Mouse (Mus musculus) MEL (cell line): ENCODE results near the gene Gli3.

Source experiments
- CHD2 ChIP-seq: IDR thresholded peaks from 2 replicates; pipeline ENCODE4 v1.6.1; 2011; ENCODE audit warnings: low read length, improper control_type of control experiment
- CTCF ChIP-seq, 3 experiments: IDR thresholded peaks in 2 of 3; conservative IDR thresholded peaks in 1 of 3; 2 replicates each; pipeline ENCODE4 v1.5.1; 2011 to 2012; ENCODE audit warnings: low read length in 3 of 3, low read depth in 2 of 3, mild to moderate bottlenecking in 2 of 3, improper control_type of control experiment in 1 of 3, inconsistent platforms in 1 of 3, mixed read lengths in 1 of 3, moderate library complexity in 1 of 3; ENCODE audit not compliant: control insufficient read depth in 1 of 3, insufficient read depth in 1 of 3, poor library complexity in 1 of 3, severe bottlenecking in 1 of 3
- EP300 ChIP-seq, 2 experiments: IDR thresholded peaks; 2 replicates each; pipeline ENCODE4 v1.6.1; 2011; ENCODE audit warnings: improper control_type of control experiment in 2 of 2, low read length in 2 of 2, low read depth in 1 of 2, mild to moderate bottlenecking in 1 of 2
- ETS1 ChIP-seq: IDR thresholded peaks from 2 replicates; pipeline ENCODE4 v1.6.1; 2012; ENCODE audit warnings: low read depth, mild to moderate bottlenecking, inconsistent platforms, low read length, improper control_type of control experiment, moderate library complexity
- MAX ChIP-seq: IDR thresholded peaks from 2 replicates; pipeline ENCODE4 v1.6.1; 2011; ENCODE audit warnings: low read length, improper control_type of control experiment
- MEF2A ChIP-seq: IDR thresholded peaks from 2 replicates; pipeline ENCODE4 v1.6.1; 2014; ENCODE audit warnings: low read depth, mild to moderate bottlenecking, inconsistent platforms, low read length, improper control_type of control experiment; ENCODE audit not compliant: poor library complexity, insufficient replicate concordance, severe bottlenecking; ENCODE audit errors: extremely low read depth
- MYC ChIP-seq: IDR thresholded peaks from 2 replicates; pipeline ENCODE4 v1.6.1; 2011; ENCODE audit warnings: low read depth, mild to moderate bottlenecking, low read length, improper control_type of control experiment, moderate library complexity
- POLR2A ChIP-seq, 2 experiments: IDR thresholded peaks; 2 replicates each; pipeline ENCODE4 v1.6.1; 2011 to 2012; ENCODE audit warnings: low read length in 2 of 2, mild to moderate bottlenecking in 2 of 2, control low read depth in 1 of 2, improper control_type of control experiment in 1 of 2, low read depth in 1 of 2, moderate library complexity in 1 of 2; ENCODE audit not compliant: control insufficient read depth in 1 of 2, insufficient read depth in 1 of 2, poor library complexity in 1 of 2
- RAD21 ChIP-seq: IDR thresholded peaks from 2 replicates; pipeline ENCODE4 v1.6.1; 2011; ENCODE audit warnings: mild to moderate bottlenecking, low read depth, low read length, improper control_type of control experiment
- RCOR1 ChIP-seq: IDR thresholded peaks from 2 replicates; pipeline ENCODE4 v1.6.1; 2012; ENCODE audit warnings: low read depth, mild to moderate bottlenecking, inconsistent platforms, low read length, improper control_type of control experiment
- SIN3A ChIP-seq: IDR thresholded peaks from 2 replicates; pipeline ENCODE4 v1.6.1; 2012; ENCODE audit warnings: low read length, improper control_type of control experiment, inconsistent platforms
- USF1 ChIP-seq: IDR thresholded peaks from 2 replicates; pipeline ENCODE4 v1.6.1; 2014; ENCODE audit warnings: low read depth, mild to moderate bottlenecking, inconsistent platforms, low read length, improper control_type of control experiment, moderate library complexity
- ZC3H11A ChIP-seq: IDR thresholded peaks from 2 replicates; pipeline ENCODE4 v1.6.1; 2012; ENCODE audit warnings: low read depth, mild to moderate bottlenecking, inconsistent platforms, low read length, improper control_type of control experiment

DNA sequence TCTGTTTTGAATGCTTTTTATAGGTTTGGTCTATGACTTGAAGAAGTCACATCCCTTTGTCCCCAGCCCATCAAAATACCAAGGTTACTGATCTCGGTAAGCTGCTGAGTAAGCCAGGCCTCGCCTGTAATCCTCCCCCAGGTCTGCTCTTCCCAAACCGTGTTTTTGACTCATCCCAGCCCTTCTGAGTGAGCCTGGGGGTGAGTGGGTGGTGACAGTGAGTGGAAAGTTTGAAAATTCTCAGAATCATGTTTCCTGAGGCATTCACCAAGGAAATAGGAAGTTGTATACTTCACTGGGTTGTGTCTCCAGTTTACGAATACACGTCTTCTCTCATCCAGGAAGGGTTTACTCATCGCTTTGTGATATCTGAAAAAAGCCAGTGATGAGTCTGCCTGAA is 314.6 kb downstream of the Gli3 start:
- TF ChIP-seq ZC3H11A: no peak
- no peak for TF ChIP-seq RAD21
- no peak for TF ChIP-seq ETS1
- TF ChIP-seq POLR2A (IDR thresholded peaks at IDR 0.05; ENCODE audit: control insufficient read depth in 1 of 2, insufficient read depth in 1 of 2, low read depth in 1 of 2, low read length in 2 of 2, poor library complexity in 1 of 2): no peak
- TF ChIP-seq CTCF (IDR thresholded peaks at IDR 0.05 in 2 of 3, conservative IDR thresholded peaks at IDR 0.05 in 1 of 3; ENCODE audit: control insufficient read depth in 1 of 3, insufficient read depth in 1 of 3, low read depth in 2 of 3, low read length in 3 of 3, poor library complexity in 1 of 3, severe bottlenecking in 1 of 3): no peak
- TF ChIP-seq RCOR1: no peak
- TF ChIP-seq USF1: no peak
- no peak for TF ChIP-seq EP300 (IDR thresholded peaks at IDR 0.05; ENCODE audit: low read depth in 1 of 2, low read length in 2 of 2)
- TF ChIP-seq CHD2: no peak
- TF ChIP-seq MAX: no peak
- no peak for TF ChIP-seq MYC
- TF ChIP-seq MEF2A: no peak
- no peak for TF ChIP-seq SIN3A
